ENCODE assay signal across 7 mouse cellular contexts in the genomic region with DNA sequence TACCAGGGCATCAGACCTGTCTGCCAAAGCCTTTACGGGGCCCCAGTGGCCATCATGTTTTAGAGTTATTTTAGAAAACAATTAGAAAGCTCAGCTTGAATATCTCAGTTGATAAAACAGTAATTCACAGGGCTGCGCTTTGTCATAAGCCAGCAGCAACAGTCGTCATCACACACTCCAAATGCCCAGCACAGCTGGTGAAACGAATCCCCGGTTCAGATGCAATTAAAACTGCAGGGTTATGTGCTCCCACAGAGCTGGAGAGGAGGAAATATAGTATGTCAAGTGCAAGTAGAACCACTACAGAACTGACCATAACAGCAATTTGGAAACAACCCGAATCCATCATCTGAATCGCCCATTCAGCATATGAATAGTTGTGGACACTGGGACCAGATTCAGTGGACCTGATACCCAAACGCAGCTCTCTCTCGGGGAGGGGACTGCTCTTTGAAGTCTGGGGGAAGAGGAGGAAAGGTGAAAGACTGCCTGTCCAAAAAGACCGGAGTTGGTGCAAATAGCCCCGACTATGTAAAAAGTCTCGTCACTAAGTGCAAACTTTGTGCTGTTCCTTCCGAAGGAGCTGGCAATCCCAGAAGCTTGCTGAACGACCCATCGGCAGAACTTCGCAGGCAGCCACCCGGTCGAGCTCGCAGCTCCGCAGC. TPM values are rescaled to one million over a fixed set of nuclear protein-coding genes. Genes with fewer than 3 reads are reported as not detected.
DNase-seq lines count a peak whose midpoint lies in the region; ATAC-seq lines count a peak whose summit lies in the region.

No protein-coding gene starts in this region.

- peaks cover 11% of the 10 kb centered on the region; the same call in 1 of the 2 replicates for H3K4me1 ChIP-seq in lung, embryonic 16.5 days (replicated peaks; ENCODE audit: control insufficient read depth, insufficient read depth, low read length)
- peaks cover 16% of the 10 kb centered on the region for H3K4me1 ChIP-seq in hindbrain, embryonic 13.5 days (replicated peaks)
- H3K4me1 ChIP-seq in midbrain, embryonic 13.5 days (replicated peaks), result peaks cover 14% of the 10 kb centered on the region

- H3K27ac ChIP-seq in lung, embryonic 16.5 days (ENCODE audit: low read length), result peak overlapping the region; percentile 84
- peak overlapping the region; percentile 87 for H3K27ac ChIP-seq in hindbrain, embryonic 13.5 days
- H3K27ac ChIP-seq in midbrain, embryonic 13.5 days, result peak overlapping the region; percentile 82

- no peak for DNase-seq in lung, postnatal 10 days
- peak; percentile 40 for DNase-seq in embryo, embryonic 10.5 days (ENCODE audit: low spot score)
- DNase-seq in spleen, postnatal 10 days (ENCODE audit: low spot score in 2 of 2), result no peak

- WGBS in lung, embryonic 16.5 days, result 3% methylated on average over 20 of the region's 20 CpGs
- WGBS in hindbrain, embryonic 13.5 days, result 8% methylated on average over 20 of the region's 20 CpGs
- WGBS in midbrain, embryonic 13.5 days, result 7% methylated on average over 20 of the region's 20 CpGs

- no peaks in the 10 kb centered on the region for H3K9me3 ChIP-seq in lung, embryonic 16.5 days (ENCODE audit: control insufficient read depth, low read length)
- no peaks in the 10 kb centered on the region for H3K9me3 ChIP-seq in hindbrain, embryonic 13.5 days
- no peaks in the 10 kb centered on the region for H3K9me3 ChIP-seq in midbrain, embryonic 13.5 days

- ATAC-seq in lung, embryonic 16.5 days (ENCODE audit: low read depth), result 0 out of 2 replicates have a peak, but pooled peaks have one; percentile 7
- peak; percentile 21 for ATAC-seq in hindbrain, embryonic 13.5 days (ENCODE audit: low FRiP score)
- peak; percentile 3; the same call in 1 of the 2 replicates for ATAC-seq in midbrain, embryonic 13.5 days
- no peak for ATAC-seq in granulocyte monocyte progenitor cell, adult 5-6 weeks (replicated peaks; ENCODE audit: poor library complexity, severe bottlenecking)

- H3K4me3 ChIP-seq in lung, embryonic 16.5 days (ENCODE audit: low read length), result peak overlapping the region; percentile 74
- H3K4me3 ChIP-seq in hindbrain, embryonic 13.5 days, result peak overlapping the region; percentile 79
- peak overlapping the region; percentile 76 for H3K4me3 ChIP-seq in midbrain, embryonic 13.5 days (replicated peaks)

- no peaks in the 10 kb centered on the region for H3K27me3 ChIP-seq in lung, embryonic 16.5 days (ENCODE audit: control insufficient read depth, insufficient read depth, low read depth, low read length)
- H3K27me3 ChIP-seq in hindbrain, embryonic 13.5 days, result no peaks in the 10 kb centered on the region
- H3K27me3 ChIP-seq in midbrain, embryonic 13.5 days, result no peaks in the 10 kb centered on the region

- peak overlapping the region; percentile 84 for H3K9ac ChIP-seq in lung, embryonic 16.5 days (ENCODE audit: low read length)
- peak overlapping the region; percentile 85 for H3K9ac ChIP-seq in hindbrain, embryonic 13.5 days
- peak overlapping the region; percentile 80 for H3K9ac ChIP-seq in midbrain, embryonic 13.5 days (replicated peaks)

- H3K4me2 ChIP-seq in lung, embryonic 16.5 days (ENCODE audit: low read depth, low read length), result peak overlapping the region; percentile 91
- H3K4me2 ChIP-seq in hindbrain, embryonic 13.5 days, result peak overlapping the region; percentile 67
- H3K4me2 ChIP-seq in midbrain, embryonic 13.5 days (replicated peaks), result peak overlapping the region; percentile 62

- peaks cover 5% of the 10 kb centered on the region; the same call in 1 of the 2 replicates for H3K36me3 ChIP-seq in lung, embryonic 16.5 days (ENCODE audit: control insufficient read depth, insufficient read depth, low read length)
- H3K36me3 ChIP-seq in hindbrain, embryonic 13.5 days, result peaks cover 14% of the 10 kb centered on the region
- H3K36me3 ChIP-seq in midbrain, embryonic 13.5 days, result peaks cover 10% of the 10 kb centered on the region; the same call in 1 of the 2 replicates

RNA-seq across cellular contexts. Expression of a gene that starts 0.6 kb away (rescaled TPM):
- polyA plus RNA-seq in lung, embryonic 16.5 days (2015; fragmentation: Nextera tagmentation; extraction: Ambion mirVana), result 6.8 and 7.5 TPM in 2 replicates
- 9.1 and 9.8 TPM in 2 replicates for polyA plus RNA-seq in hindbrain, embryonic 13.5 days (2015; fragmentation: Nextera tagmentation; extraction: Ambion mirVana)
- 8.8 and 9.4 TPM in 2 replicates for polyA plus RNA-seq in midbrain, embryonic 13.5 days (2015; fragmentation: Nextera tagmentation; extraction: Ambion mirVana)
- 0.66 and 1.1 TPM in 2 replicates for total RNA-seq in granulocyte monocyte progenitor cell, adult 5-6 weeks (2014; fragmentation: Nextera tagmentation)
- total RNA-seq in granulocyte monocyte progenitor cell, adult 5-6 weeks (2017), result 0.43 and 0.77 TPM in 2 replicates

RNA-seq across cellular contexts. Expression of a gene that starts 26.1 kb away (rescaled TPM):
- polyA plus RNA-seq in lung, embryonic 16.5 days (2015; fragmentation: Nextera tagmentation; extraction: Ambion mirVana), result 26.8 and 27.2 TPM in 2 replicates
- polyA plus RNA-seq in hindbrain, embryonic 13.5 days (2015; fragmentation: Nextera tagmentation; extraction: Ambion mirVana), result 38.3 and 42.6 TPM in 2 replicates
- 39.2 and 44.5 TPM in 2 replicates for polyA plus RNA-seq in midbrain, embryonic 13.5 days (2015; fragmentation: Nextera tagmentation; extraction: Ambion mirVana)
- total RNA-seq in granulocyte monocyte progenitor cell, adult 5-6 weeks (2014; fragmentation: Nextera tagmentation), result 15.4 and 17.6 TPM in 2 replicates
- total RNA-seq in granulocyte monocyte progenitor cell, adult 5-6 weeks (2017), result 16.4 and 18.1 TPM in 2 replicates
